Mouse (Mus musculus) intestine, embryonic 14.5 days (tissue): Measurements from ENCODE around the gene Trdn. TPM values are rescaled to one million over a fixed set of nuclear protein-coding genes. Genes with fewer than 3 reads are reported as not detected.

Experiments
- ATAC-seq: fragments of 200-750 bp; cut with Nextera tagmentation; replicated peaks from 2 replicates; pipeline ENCODE4 v1.8.0; 2017; ENCODE audit warnings: low read depth, moderate number of reproducible peaks, moderate TSS enrichment, moderate library complexity; ENCODE audit not compliant: low FRiP score, low TSS enrichment
- DNase-seq: peaks from one replicate; pipeline ENCODE4 v3.0.0-alpha.2; 2018; ENCODE audit warnings: low spot score
- H3K27ac ChIP-seq: fragments of 300-500 bp; sonication (generic); 2 replicates; pipeline ENCODE4 v1.5.1; 2014; ENCODE audit warnings: low read depth, mild to moderate bottlenecking, control low read depth
- H3K27me3 ChIP-seq: fragments of 300-500 bp; sonication (generic); replicated peaks from 2 replicates; pipeline ENCODE4 v1.6.1; 2014; ENCODE audit warnings: low read length, control low read depth; ENCODE audit not compliant: control insufficient read depth, insufficient read depth
- H3K36me3 ChIP-seq: fragments of 300-500 bp; sonication (generic); 2 replicates; pipeline ENCODE4 v1.6.1; 2014; ENCODE audit warnings: low read length, control low read depth; ENCODE audit not compliant: control insufficient read depth, insufficient read depth
- H3K4me1 ChIP-seq: fragments of 300-500 bp; sonication (generic); replicated peaks from 2 replicates; pipeline ENCODE4 v1.6.1; 2014; ENCODE audit warnings: low read length, control low read depth, mixed read lengths; ENCODE audit not compliant: control insufficient read depth, insufficient read depth
- H3K4me2 ChIP-seq: fragments of 300-500 bp; sonication (generic); 2 replicates; pipeline ENCODE4 v1.6.1; 2014; ENCODE audit warnings: low read length
- H3K4me3 ChIP-seq: fragments of 300-500 bp; sonication (generic); 2 replicates; pipeline ENCODE4 v1.5.1; 2014; ENCODE audit warnings: low read depth, low read length, control low read depth, mixed read lengths
- H3K9ac ChIP-seq: fragments of 300-500 bp; sonication (generic); 2 replicates; pipeline ENCODE4 v1.6.1; 2014; ENCODE audit warnings: mild to moderate bottlenecking, low read length
- H3K9me3 ChIP-seq: fragments of 300-500 bp; sonication (generic); 2 replicates; pipeline ENCODE4 v1.6.1; 2016; ENCODE audit warnings: low read length, control low read depth; ENCODE audit not compliant: control insufficient read depth
- WGBS: fragments of 180-500 bp; shearing (Covaris S2); extraction: QIAGEN DNeasy Blood & Tissue Kit; methylation state at CpG from one replicate; pipeline ENCODE4 v1.1.7; 2014; 5-methylcytosine and 5-hydroxymethylcytosine counted together
- polyA plus RNA-seq: library from polyadenylated mRNA; unstranded; fragments of >200 nt; fragmentation: Nextera tagmentation; extraction: Ambion mirVana; gene quantifications from 2 replicates; pipeline ENCODE4 v1.2.1, GENCODE M21; 2014

Trdn gene
- polyA plus RNA-seq, 1 experiment from 2014 or later = 0.23 TPM

DNA sequence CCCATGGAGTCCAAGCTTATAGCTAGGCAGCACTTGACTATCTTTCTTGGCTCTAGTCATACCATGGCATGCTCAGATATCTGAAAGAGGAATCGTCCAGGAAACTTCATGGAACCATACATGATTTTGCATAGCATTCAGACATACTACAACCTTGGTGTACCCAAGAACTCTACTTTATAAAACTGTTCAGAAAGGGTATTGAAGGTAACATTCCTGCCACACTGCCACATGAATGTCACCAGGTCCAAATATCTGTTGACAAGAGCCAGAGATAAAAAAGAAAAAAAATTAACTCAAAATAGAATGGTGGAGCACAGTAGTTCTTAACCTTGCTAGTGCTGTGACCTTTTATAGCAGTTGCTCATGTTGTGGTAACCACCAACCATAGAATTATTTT lies 175.8 kb downstream of the Trdn start:
- Histone ChIP-seq H3K9me3 (no peaks in the 10 kb centered on the region), H3K9ac (no peak overlapping the region), H3K27ac (no peak overlapping the region), H3K4me3 (no peak overlapping the region), H3K4me1 (no peaks in the 10 kb centered on the region), H3K27me3 (no peaks in the 10 kb centered on the region), H3K36me3 (no peaks in the 10 kb centered on the region), H3K4me2 (no peak overlapping the region)
- WGBS = 70% methylated on average over 1 of the region's 1 CpGs
- no peak for DNase-seq
- ATAC-seq = no peak

DNA sequence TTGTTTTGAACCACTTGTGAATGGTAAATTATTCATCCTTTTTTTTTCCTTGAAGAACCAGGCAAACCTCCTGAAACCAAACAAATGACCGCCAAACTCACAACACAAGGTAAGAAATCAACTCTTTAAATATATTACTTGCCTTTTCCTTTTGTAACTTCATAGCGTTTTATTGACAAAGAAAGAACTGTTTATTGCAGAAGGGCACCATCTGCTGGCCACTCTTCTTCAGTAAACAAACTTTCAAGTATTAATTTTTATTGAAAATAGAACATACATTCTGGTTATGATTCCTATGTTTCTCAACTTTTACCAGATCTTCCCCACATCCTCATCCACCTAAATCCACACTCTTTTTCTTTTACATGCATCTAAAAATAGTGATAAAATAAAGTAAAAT lies 224.6 kb downstream of the Trdn start:
- Histone ChIP-seq H3K36me3 (no peaks in the 10 kb centered on the region), H3K4me2 (no peak overlapping the region), H3K4me3 (no peak overlapping the region), H3K27me3 (no peaks in the 10 kb centered on the region), H3K9ac (no peak overlapping the region), H3K4me1 (no peaks in the 10 kb centered on the region), H3K27ac (no peak overlapping the region), H3K9me3 (no peaks in the 10 kb centered on the region)
- WGBS = 14% methylated on average over 2 of the region's 2 CpGs
- no peak for DNase-seq
- ATAC-seq = no peak

DNA sequence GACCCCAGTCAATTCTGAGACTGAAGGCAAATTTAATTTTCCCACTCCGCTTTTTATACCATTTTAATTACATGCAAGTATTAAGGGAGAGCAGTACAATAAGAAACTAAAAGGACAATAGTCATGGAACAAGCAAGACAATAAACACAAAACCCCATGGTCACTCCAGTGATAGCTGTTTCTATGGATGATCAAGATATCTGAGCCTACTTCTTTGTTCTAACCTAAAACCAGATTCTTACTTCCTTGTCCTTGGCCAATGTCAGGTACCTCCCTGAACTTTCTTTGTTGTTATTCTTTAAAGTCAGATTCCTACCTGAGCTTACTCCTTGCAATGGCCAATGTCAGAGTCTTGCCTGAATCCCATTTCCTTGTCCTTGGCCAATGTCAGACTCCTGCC lies 272.7 kb downstream of the Trdn start:
- Histone ChIP-seq H3K9ac (no peak overlapping the region), H3K27ac (no peak overlapping the region), H3K27me3 (no peaks in the 10 kb centered on the region), H3K36me3 (no peaks in the 10 kb centered on the region), H3K9me3 (no peaks in the 10 kb centered on the region), H3K4me2 (no peak overlapping the region), H3K4me3 (no peak overlapping the region), H3K4me1 (no peaks in the 10 kb centered on the region)
- ATAC-seq (no peak), DNase-seq (no peak)
- WGBS = 94% methylated on average over 1 of the region's 1 CpGs

GRCm38 (mm10) chr10:33366521-33366920 lies 286.2 kb downstream of the Trdn start:
- H3K4me3 ChIP-seq = no peak overlapping the region
- no peak for ATAC-seq
- no peak overlapping the region for H3K9ac ChIP-seq
- H3K36me3 ChIP-seq = no peaks in the 10 kb centered on the region
- no peaks in the 10 kb centered on the region for H3K4me1 ChIP-seq
- H3K27me3 ChIP-seq = no peaks in the 10 kb centered on the region
- no peak for DNase-seq
- H3K4me2 ChIP-seq = no peak overlapping the region
- no peak overlapping the region for H3K27ac ChIP-seq
- no peaks in the 10 kb centered on the region for H3K9me3 ChIP-seq

DNA sequence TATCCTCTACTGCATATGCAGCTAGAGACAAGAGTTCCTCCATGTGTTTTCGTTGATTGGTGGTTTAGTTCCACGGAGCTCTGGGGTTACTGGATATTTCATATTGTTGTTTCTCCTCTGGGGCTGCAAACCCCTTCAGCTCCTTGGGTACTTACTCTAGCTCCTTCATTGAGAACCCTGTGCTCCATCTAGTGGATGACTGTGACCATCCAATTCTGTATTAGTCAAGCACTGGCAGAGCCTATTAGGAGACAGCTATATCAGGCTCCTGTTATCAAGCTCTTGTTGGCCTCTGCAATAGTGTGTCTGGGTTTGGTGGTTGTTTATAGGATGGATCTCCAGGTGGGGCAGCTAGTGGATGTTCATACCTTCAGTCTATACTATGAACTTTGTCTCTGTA lies 290.2 kb downstream of the Trdn start:
- WGBS = 69% methylated on average over 2 of the region's 2 CpGs
- no peak overlapping the region for H3K4me2 ChIP-seq
- no peak overlapping the region for H3K9ac ChIP-seq
- H3K4me3 ChIP-seq = no peak overlapping the region
- H3K36me3 ChIP-seq = no peaks in the 10 kb centered on the region
- no peaks in the 10 kb centered on the region for H3K9me3 ChIP-seq
- DNase-seq (no peak), ATAC-seq (no peak)
- no peaks in the 10 kb centered on the region for H3K4me1 ChIP-seq
- no peaks in the 10 kb centered on the region for H3K27me3 ChIP-seq
- H3K27ac ChIP-seq = no peak overlapping the region

GRCm38 (mm10) chr10:33375474-33376029 lies 295.2 kb downstream of the Trdn start:
- 89% methylated on average over 2 of the region's 2 CpGs for WGBS
- Histone ChIP-seq H3K9me3 (no peaks in the 10 kb centered on the region), H3K27me3 (no peaks in the 10 kb centered on the region), H3K4me2 (no peak overlapping the region), H3K4me1 (no peaks in the 10 kb centered on the region), H3K9ac (no peak overlapping the region), H3K4me3 (no peak overlapping the region), H3K27ac (no peak overlapping the region), H3K36me3 (no peaks in the 10 kb centered on the region)
- ATAC-seq (no peak), DNase-seq (no peak)

Other genes with a start within 250 kb of the Trdn start
- gene Nkain2, start 190.1 kb upstream of the Trdn start, polyA plus RNA-seq = 2.3 and 2.7 TPM in 2 replicates